Mouse (Mus musculus) MEL (cell line): Measurements from ENCODE around the gene Phox2b. TPM values are rescaled to one million over a fixed set of nuclear protein-coding genes. Genes with fewer than 3 reads are reported as not detected.

Experiments
- polyA plus RNA-seq, 2 experiments: library from polyadenylated mRNA; stranded (reverse) in 1 of 2; unstranded in 1 of 2; fragments of >175 nt in 1 of 2; fragments of >200 nt in 1 of 2; gene quantifications; 2 replicates each; pipeline versions ENCODE4 v1.2.1 to v1.2.4; 2012; ENCODE audit warnings: low replicate concordance in 2 of 2, low read depth in 1 of 2; ENCODE audit not compliant: insufficient read length in 2 of 2, insufficient read depth in 1 of 2, missing spikeins in 1 of 2
- total RNA-seq: library from RNA; depleted of rRNA; stranded (reverse); fragments of 300-350 nt; gene quantifications from 2 replicates; pipeline ENCODE4 v1.2.3, GENCODE M21; 2012; rRNA removed

Gene Phox2b
- total and polyA plus RNA-seq, 3 experiments: not detected

Other genes with a start within 250 kb of the Phox2b start
- gene Tmem33, start 161.3 kb upstream of the Phox2b start, total RNA-seq: 71.1 and 79.3 TPM in 2 replicates
- 100 to 1,000 TPM in 1 of 2 experiments, 10 to 100 TPM in 1; 89.8 to 312 TPM for gene Tmem33, start 161.3 kb upstream of the Phox2b start, polyA plus RNA-seq
- 18.9 and 20.2 TPM in 2 replicates for gene Slc30a9, start 207.7 kb upstream of the Phox2b start, total RNA-seq
- gene Slc30a9, start 207.7 kb upstream of the Phox2b start, polyA plus RNA-seq: 100 to 1,000 TPM in 1 of 2 experiments, 10 to 100 TPM in 1; 37.6 to 284 TPM